Mouse (Mus musculus) erythroblast, embryonic 14.5 days (primary cell): ENCODE results near the gene Prrg3.

ENCODE experiments used
- GATA1 ChIP-seq: IDR thresholded peaks from 2 replicates; pipeline ENCODE4 v1.6.1; 2012; ENCODE audit warnings: low read length, inconsistent platforms, mixed read lengths
- TAL1 ChIP-seq: IDR thresholded peaks from 3 replicates; pipeline ENCODE4 v1.6.1; 2012; ENCODE audit warnings: low read length, inconsistent platforms, mixed read lengths

DNA sequence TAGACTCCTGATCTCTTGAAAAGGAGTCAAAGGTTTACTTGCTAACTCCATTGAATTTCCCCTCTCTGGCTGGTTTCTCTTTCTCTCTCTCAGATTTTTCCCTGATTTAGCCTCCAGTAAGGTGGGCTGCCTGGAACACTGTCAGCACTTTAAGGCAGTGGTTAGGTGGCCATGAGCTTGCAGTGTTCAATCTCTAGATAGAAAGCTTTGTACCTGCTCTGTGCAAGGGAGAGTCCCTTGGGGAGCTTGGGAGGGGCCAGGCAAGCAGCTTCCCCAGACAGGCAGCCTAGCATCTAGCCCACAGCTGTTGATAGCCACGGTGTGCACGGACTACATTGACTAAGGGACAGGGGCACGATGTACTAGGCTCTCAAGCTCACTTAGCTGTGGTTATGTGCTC lies 29.1 kb downstream of the Prrg3 start, which contains the start of gene Cnga2:
- TF ChIP-seq TAL1 (no peak), GATA1 (no peak)
